Comparison of ENCODE assay signal across 9 mouse cellular contexts in genomic region chr6:134189575-134190132, GRCm38 (mm10).
DNase-seq lines count a peak whose midpoint lies in the region; ATAC-seq and TF ChIP-seq lines count a peak whose summit lies in the region.
"Had no signal": no experiment of that assay in that cellular context is flagged by ENCODE, and none has a peak within 500 bp of the region (broad histone marks: within the 10 kb centered on the region; RNA-seq: fewer than 3 reads in every experiment).

No protein-coding gene starts in this region.

- no peak overlapping the region for H3K4me3 ChIP-seq in forebrain, embryonic 10.5 days
- H3K4me3 ChIP-seq in hindbrain, embryonic 13.5 days: no peak overlapping the region
- H3K4me3 ChIP-seq in liver, adult 2 months (ENCODE audit: insufficient read depth, low read depth, low read length): no peak overlapping the region
- H3K4me3 ChIP-seq in midbrain, embryonic 16.5 days (ENCODE audit: low read depth, low read length): no peak overlapping the region
- no peak overlapping the region for H3K4me3 ChIP-seq in thymus, adult 2 months (ENCODE audit: control insufficient read depth, insufficient read depth, low read length)
- H3K4me3 ChIP-seq: myocyte had no signal

- H3K9me3 ChIP-seq in forebrain, embryonic 10.5 days: no peaks in the 10 kb centered on the region
- no peaks in the 10 kb centered on the region for H3K9me3 ChIP-seq in hindbrain, embryonic 13.5 days
- no peaks in the 10 kb centered on the region for H3K9me3 ChIP-seq in midbrain, embryonic 16.5 days (replicated peaks; ENCODE audit: control insufficient read depth, low read length, poor library complexity, severe bottlenecking)

- no peaks in the 10 kb centered on the region for H3K36me3 ChIP-seq in forebrain, embryonic 10.5 days (replicated peaks)
- no peaks in the 10 kb centered on the region for H3K36me3 ChIP-seq in hindbrain, embryonic 13.5 days
- no peaks in the 10 kb centered on the region for H3K36me3 ChIP-seq in liver, adult 2 months (ENCODE audit: control insufficient read depth, insufficient read depth, low read length)
- no peaks in the 10 kb centered on the region for H3K36me3 ChIP-seq in midbrain, embryonic 16.5 days (ENCODE audit: control insufficient read depth, insufficient read depth, low read length)
- no peaks in the 10 kb centered on the region for H3K36me3 ChIP-seq in thymus, adult 2 months (ENCODE audit: control insufficient read depth, insufficient read depth, low read length)

- DNase-seq in ovary, postnatal 36 days (ENCODE audit: low spot score): peak; percentile 57
- no peak for DNase-seq in ovary, postnatal 10 days (ENCODE audit: low spot score)
- no peak for DNase-seq in forebrain, embryonic 10.5 days (ENCODE audit: extremely low spot score, low spot score)
- DNase-seq in liver, adult 2 months (ENCODE audit: extremely low read depth, low read depth, low spot score): peak; percentile 22
- peak; percentile 50 for DNase-seq in thymus, adult 2 months

- ATAC-seq in hindbrain, embryonic 13.5 days (ENCODE audit: low FRiP score): peak; percentile 36; the same call in 1 of the 2 replicates
- peak; percentile 55; the same call in 1 of the 2 replicates for ATAC-seq in midbrain, embryonic 16.5 days
- no peak for ATAC-seq in erythroblast, adult 5-6 weeks (replicated peaks; ENCODE audit: low FRiP score, poor library complexity, severe bottlenecking)

- WGBS in forebrain, embryonic 10.5 days: 56% methylated on average over 7 of the region's 7 CpGs
- 33% methylated on average over 7 of the region's 7 CpGs for WGBS in hindbrain, embryonic 13.5 days
- WGBS in liver, adult 2 months: 75% methylated on average over 7 of the region's 7 CpGs
- WGBS in midbrain, embryonic 16.5 days: 31% methylated on average over 7 of the region's 7 CpGs
- WGBS in thymus, adult 2 months: 13% methylated on average over 7 of the region's 7 CpGs

- H3K79me2 ChIP-seq in liver, adult 2 months (ENCODE audit: control insufficient read depth, insufficient read depth, low read length): peaks cover 8% of the 10 kb centered on the region; the same call in 1 of the 2 replicates

- H3K4me1 ChIP-seq in forebrain, embryonic 10.5 days: peaks cover 30% of the 10 kb centered on the region
- H3K4me1 ChIP-seq in hindbrain, embryonic 13.5 days (replicated peaks): peaks cover 37% of the 10 kb centered on the region
- peaks cover 7% of the 10 kb centered on the region; the same call in 1 of the 2 replicates for H3K4me1 ChIP-seq in liver, adult 2 months (ENCODE audit: control insufficient read depth, insufficient read depth, low read length)
- peaks cover 14% of the 10 kb centered on the region for H3K4me1 ChIP-seq in midbrain, embryonic 16.5 days (ENCODE audit: control insufficient read depth, insufficient read depth, low read length)
- H3K4me1 ChIP-seq in thymus, adult 2 months (replicated peaks; ENCODE audit: control insufficient read depth, insufficient read depth, low read length): peaks cover 32% of the 10 kb centered on the region

- TF ChIP-seq CTCF in liver, adult 2 months (IDR thresholded peaks at IDR 0.05; ENCODE audit: low read depth, low read length): no peak
- TF ChIP-seq CTCF in thymus, adult 2 months (IDR thresholded peaks at IDR 0.05; ENCODE audit: borderline replicate concordance, control insufficient read depth, extremely low read depth, insufficient read depth, low read length, poor library complexity): no peak

- H3K27ac ChIP-seq in forebrain, embryonic 10.5 days: peak overlapping the region; percentile 74
- peak overlapping the region; percentile 58 for H3K27ac ChIP-seq in hindbrain, embryonic 13.5 days
- 0 out of 2 replicates have a peak overlapping the region, but pooled peaks have one; percentile 1 for H3K27ac ChIP-seq in liver, adult 2 months (replicated peaks; ENCODE audit: insufficient read depth, low read depth, low read length)
- H3K27ac ChIP-seq in midbrain, embryonic 16.5 days (ENCODE audit: low read length): no peak overlapping the region
- H3K27ac ChIP-seq in thymus, adult 2 months (ENCODE audit: control insufficient read depth, insufficient read depth, low read length): peak overlapping the region; percentile 36; the same call in 1 of the 2 replicates

- no peaks in the 10 kb centered on the region for H3K27me3 ChIP-seq in forebrain, embryonic 10.5 days (ENCODE audit: poor library complexity, severe bottlenecking)
- no peaks in the 10 kb centered on the region for H3K27me3 ChIP-seq in hindbrain, embryonic 13.5 days
- H3K27me3 ChIP-seq in liver, adult 2 months (ENCODE audit: control insufficient read depth, insufficient read depth, low read length): no peaks in the 10 kb centered on the region
- H3K27me3 ChIP-seq in midbrain, embryonic 16.5 days (ENCODE audit: control insufficient read depth, insufficient read depth, low read depth, low read length): no peaks in the 10 kb centered on the region
- no peaks in the 10 kb centered on the region for H3K27me3 ChIP-seq in thymus, adult 2 months (ENCODE audit: control insufficient read depth, insufficient read depth, low read length)

- no peak overlapping the region for H3K4me2 ChIP-seq in hindbrain, embryonic 13.5 days
- no peak overlapping the region for H3K4me2 ChIP-seq in midbrain, embryonic 16.5 days (ENCODE audit: low read length)

- TF ChIP-seq POLR2A in liver, adult 2 months (IDR thresholded peaks at IDR 0.05; ENCODE audit: extremely low read depth, insufficient read depth, low read length): no peak
- no peak for TF ChIP-seq POLR2A in thymus, adult 2 months (IDR thresholded peaks at IDR 0.05; ENCODE audit: control insufficient read depth, extremely low read depth, insufficient read depth, low read length, poor library complexity)

- no peak overlapping the region for H3K9ac ChIP-seq in hindbrain, embryonic 13.5 days
- H3K9ac ChIP-seq in liver, adult 2 months (ENCODE audit: low read depth, low read length): no peak overlapping the region
- no peak overlapping the region for H3K9ac ChIP-seq in midbrain, embryonic 16.5 days (ENCODE audit: low read depth, low read length)

Comparison
In these comparisons a context has a peak if more than half of its experiments do, and no peak if none do; other contexts are left out.
1. DNase-seq: peak in ovary, postnatal 36 days (single experiment), liver, adult 2 months (single experiment) and thymus, adult 2 months (single experiment); none in ovary, postnatal 10 days (single experiment) and forebrain, embryonic 10.5 days (single experiment).